Mouse (Mus musculus) T-helper 17 cell (primary cell): ENCODE data around the gene Rbms3.

Source experiments
- in situ Hi-C, 2 experiments: fragments of 300-600 bp; cut with MboI, MseI; formaldehyde crosslinking; loops; 1 replicate in 1 of 2; 2 replicates in 1 of 2; pipeline ENCODE4 v1.15.1; 2025; ENCODE audit warnings: high pct_unique_total_duplicates in 2 of 2

Gene Rbms3

GRCm38 (mm10) chr9:116657141-116657540, 972.6 kb downstream of the Rbms3 start:
- in situ Hi-C loops, result no loop called here

GRCm38 (mm10) chr9:116651414-116651813, 978.3 kb downstream of the Rbms3 start:
- in situ Hi-C loops, result no loop called here

DNA sequence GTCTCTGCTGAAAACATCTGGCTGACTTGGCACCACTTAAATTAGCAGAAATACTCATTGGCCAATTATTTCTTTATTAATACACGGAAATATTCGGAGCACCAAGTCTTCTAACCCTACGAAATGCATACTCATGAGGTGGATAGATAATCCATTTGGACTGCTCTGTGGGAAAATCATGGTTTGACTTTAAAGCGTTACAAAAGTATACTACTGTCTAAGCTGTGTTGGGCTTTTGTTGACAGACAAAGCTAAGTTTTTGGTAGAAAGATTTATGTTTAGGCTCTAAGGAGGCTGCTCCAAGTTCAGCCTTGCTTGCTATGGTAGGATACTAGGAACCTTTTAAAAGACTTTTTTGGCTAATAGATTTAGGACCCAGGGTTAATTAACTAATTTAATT, 979.8 kb downstream of the Rbms3 start:
- in situ Hi-C loops, result loop anchor here (10.0 kb wide), 2 partner anchors 1645 to 1765 kb away; no protein-coding TSS in a partner anchor

- in situ Hi-C loops, result loop anchor here (10.0 kb wide), 2 partner anchors 1644 to 1764 kb away; no protein-coding TSS in a partner anchor
Observed at GRCm38 (mm10) chr9:116649086-116649792, 980.5 kb downstream of the Rbms3 start.

DNA sequence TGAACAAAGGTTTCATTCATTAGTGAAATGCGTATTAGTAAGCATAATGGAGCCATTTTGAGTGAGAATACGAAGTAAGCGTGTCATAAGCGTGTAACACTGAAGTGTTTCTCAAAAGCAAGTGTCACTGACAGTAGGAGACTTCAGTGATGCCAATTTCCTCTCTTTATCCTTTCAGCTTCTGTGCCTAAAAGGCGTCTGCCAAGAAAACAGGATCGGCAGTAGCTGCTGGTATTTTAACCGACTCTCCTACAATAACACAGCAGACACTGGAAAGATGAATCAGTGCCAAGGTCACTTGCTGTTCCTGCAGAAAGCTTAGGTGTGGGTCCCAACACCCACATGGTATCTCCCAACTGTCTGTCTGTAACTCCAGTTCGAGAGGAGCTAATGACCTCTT, 985.1 kb downstream of the Rbms3 start:
- in situ Hi-C loops, result loop anchor here (10.0 kb wide), 2 partner anchors 1640 to 1760 kb away; no protein-coding TSS in a partner anchor

GRCm38 (mm10) chr9:116640302-116640679, 989.4 kb downstream of the Rbms3 start:
- in situ Hi-C loops, result loop anchor here (10.0 kb wide), 2 partner anchors 1635 to 1755 kb away; no protein-coding TSS in a partner anchor

DNA sequence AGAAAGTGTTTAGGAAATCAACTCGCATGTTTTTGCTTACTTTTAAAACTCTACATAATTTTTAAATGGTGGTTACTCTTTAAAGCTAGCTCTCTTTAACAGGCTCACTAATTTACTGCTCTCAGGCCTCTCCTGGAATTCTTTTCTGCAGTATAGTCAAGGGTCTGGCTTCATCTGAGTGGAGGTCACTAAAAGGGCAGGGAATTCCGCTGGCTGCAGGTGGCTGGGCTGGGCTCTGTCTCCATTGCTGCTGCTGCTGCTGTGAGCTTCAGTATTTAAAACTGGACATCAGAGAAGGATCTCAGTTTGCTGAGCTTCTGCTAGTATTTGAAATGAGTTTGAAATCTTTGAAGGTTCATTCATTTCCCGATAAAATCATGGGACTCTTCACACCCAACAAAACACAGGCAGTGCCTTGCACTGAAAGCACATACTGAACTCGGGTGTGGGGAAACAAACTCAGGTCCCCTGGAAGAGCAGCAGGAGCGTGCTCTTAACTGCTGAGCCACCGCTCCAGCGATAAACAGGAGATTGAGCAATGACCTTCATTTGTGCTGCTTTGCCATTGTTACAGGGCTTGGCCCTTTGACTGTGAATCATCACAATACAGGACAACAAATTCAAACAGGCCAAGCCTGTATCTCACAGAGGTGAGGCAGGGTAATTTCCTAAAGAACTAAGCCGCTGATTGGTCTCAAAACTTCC, 990.0 kb downstream of the Rbms3 start:
- in situ Hi-C loops, result loop anchor here (10.0 kb wide), 2 partner anchors 1635 to 1755 kb away; no protein-coding TSS in a partner anchor

- in situ Hi-C loops, result no loop called here
Observed at GRCm38 (mm10) chr9:116633786-116634185, 995.9 kb downstream of the Rbms3 start.

DNA sequence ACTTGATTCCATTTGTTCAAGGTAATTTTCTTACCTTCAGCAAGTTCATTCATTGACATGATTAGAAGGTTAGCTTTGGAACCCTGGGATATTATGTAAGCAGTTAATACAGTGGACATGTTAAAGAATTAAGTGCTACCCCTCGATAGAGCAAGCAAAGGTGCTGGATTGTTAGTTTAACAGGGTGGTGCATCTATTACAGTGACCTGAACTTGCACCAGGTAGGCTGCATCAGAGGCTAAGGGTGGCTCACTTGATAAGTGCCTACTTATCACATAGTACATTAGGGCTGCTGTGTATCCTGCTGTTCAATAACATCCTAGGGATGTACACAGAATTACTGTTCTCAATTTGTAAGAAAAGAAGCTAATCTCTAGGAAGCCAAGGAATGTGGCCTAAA, 996.6 kb downstream of the Rbms3 start:
- in situ Hi-C loops, result no loop called here

DNA sequence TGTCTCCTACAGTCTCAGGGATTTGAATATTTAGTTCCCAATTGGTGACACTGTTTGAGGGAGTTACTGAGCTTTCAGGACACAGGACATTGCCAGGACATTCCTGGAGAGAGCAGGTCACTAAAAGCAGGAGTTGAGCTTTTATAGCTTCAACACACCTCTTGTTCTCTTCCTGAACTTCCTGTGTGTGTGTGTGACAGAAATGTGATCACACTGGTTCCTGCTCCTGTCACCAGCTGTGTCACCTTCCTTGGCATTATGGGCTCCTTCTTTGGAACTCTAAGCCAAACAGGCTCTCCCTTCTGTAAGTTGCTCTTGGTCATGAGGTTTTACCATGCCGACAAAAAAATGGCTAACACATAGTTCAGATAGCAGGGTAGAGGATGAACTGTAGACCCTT, 997.9 kb downstream of the Rbms3 start:
- in situ Hi-C loops, result no loop called here

- in situ Hi-C loops, result no loop called here
Observed at GRCm38 (mm10) chr9:116630805-116631204, 998.9 kb downstream of the Rbms3 start.

DNA sequence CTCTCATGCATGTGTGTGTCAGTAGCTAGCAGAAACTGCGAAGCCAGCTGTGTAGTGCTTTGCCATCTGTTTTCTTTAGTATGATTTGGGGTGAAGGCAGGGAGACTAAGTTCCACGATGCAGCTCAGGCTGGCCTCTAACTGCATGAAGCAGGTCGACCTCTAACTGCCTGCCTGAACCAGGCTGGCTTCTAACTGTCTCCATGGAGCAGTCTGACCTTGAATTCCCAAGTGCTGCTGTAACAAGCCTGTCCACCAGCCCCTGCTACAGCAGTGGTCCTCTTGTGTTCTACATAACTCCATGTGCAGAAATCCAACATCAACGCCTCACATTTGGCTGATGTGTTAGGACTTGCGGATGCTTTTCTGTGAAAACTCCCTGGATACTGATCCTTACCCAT, 1009.3 kb downstream of the Rbms3 start:
- in situ Hi-C loops, result no loop called here

GRCm38 (mm10) chr9:116618886-116619285, 1010.8 kb downstream of the Rbms3 start:
- in situ Hi-C loops, result no loop called here

DNA sequence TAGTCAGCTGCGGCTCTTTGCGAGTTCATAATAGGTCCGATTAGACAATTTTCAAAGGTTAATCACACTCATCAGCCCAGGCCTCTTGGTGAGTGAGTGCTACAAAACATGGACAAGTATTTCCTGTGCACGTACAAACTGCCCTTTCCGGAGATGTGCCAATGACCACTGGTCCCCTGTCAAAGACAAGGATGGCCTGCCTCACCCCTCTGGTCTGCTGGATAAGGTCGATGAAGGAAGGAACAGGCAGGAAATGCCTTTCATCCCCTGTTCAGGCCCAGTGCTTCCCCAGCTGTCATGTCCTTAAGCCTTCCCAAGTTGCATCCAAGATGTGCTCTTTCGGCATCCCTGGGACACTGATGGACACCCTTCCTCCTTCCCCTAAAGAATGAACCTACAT, 1016.4 kb downstream of the Rbms3 start:
- in situ Hi-C loops, result no loop called here

DNA sequence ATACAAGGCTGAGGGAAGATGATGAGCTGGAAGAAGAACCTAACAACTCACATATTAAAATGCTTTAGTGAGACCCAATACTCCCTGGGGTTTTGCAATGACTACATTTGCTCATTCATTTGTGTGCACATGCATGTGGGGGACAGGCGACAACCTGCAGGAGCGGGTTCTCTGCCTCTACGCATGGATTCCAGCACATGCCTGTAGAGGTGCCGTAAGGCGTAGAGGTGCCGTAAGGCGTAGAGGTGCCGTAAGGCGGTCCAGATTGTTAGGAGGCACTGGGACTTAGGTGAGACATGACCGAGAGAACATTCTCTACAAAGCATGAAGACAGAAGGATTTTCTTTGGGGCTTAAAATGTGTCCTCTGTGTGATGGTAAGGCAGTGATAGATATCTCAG, 1033.7 kb downstream of the Rbms3 start:
- in situ Hi-C loops, result no loop called here

DNA sequence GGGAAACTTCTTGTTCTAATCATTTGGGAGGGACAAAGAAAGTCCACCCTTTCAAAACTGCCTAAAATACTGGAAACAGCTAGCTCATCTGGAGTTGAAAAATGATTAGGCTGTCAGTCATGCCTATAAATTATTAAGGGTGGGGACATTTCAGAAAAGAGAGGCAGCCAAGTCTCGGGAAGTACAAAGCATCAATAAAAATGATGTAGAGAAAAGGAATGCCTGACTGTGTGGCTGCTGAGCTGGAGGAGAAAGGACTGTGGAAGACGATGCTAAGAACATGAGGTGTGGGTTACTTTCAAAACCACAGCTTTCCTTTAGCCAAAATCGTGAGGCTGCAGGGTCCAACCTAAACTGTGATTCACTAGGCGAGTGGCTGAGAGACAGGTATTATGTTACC, 1037.2 kb downstream of the Rbms3 start:
- in situ Hi-C loops, result no loop called here

GRCm38 (mm10) chr9:116591071-116591470, 1038.6 kb downstream of the Rbms3 start:
- in situ Hi-C loops, result no loop called here

GRCm38 (mm10) chr9:116569680-116570079, 1060.0 kb downstream of the Rbms3 start:
- in situ Hi-C loops, result no loop called here

- in situ Hi-C loops, result no loop called here
Observed at GRCm38 (mm10) chr9:116566711-116567110, 1063.0 kb downstream of the Rbms3 start.

- in situ Hi-C loops, result loop anchor here in 1 of 2 experiments (10.0 kb wide), 1 partner anchor 503 kb away; no protein-coding TSS in a partner anchor
Observed at GRCm38 (mm10) chr9:116557781-116558180, 1071.9 kb downstream of the Rbms3 start.

DNA sequence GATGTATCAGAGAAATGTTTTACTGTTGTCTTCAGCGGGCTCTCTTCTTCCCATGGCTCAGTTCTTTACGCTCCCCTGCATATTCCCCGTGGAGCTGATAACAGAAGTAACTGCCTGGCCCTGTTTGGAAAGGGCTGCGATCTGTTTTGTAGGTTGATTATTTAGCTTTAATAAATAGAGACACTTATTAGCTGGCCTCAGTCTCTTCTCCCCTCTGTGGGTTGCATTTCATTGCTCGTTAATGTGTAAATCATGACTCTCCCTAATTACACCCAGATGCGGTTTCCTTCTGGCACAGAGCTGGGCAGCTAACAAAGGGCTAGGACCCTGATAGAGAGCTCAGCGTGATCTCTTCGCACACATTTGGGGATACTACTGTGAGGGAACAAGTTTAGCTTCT, 1073.1 kb downstream of the Rbms3 start:
- in situ Hi-C loops, result loop anchor here in 1 of 2 experiments (10.0 kb wide), 1 partner anchor 502 kb away; no protein-coding TSS in a partner anchor

GRCm38 (mm10) chr9:116553181-116553580, 1076.5 kb downstream of the Rbms3 start:
- in situ Hi-C loops, result loop anchor here (5.0 to 10.0 kb wide), 3 partner anchors 126 to 498 kb away; no protein-coding TSS in a partner anchor

DNA sequence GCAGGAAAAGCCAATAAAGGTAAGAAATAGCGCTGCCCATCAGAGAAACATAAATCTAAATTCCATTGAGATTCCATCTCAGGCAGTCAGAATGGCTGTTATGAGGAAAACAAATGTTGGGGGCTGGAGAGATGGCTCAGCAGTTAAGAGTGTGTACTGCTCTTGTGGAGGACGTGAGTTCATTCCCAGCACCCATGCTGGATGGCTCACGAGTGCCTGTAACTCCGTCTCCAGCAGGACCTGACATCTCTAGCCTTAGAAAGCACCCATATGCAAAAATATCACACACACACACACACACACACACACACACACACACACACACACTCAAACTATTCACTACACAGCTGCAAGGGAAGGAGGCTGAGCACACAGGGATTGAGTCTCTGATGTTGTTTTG, 1083.6 kb downstream of the Rbms3 start:
- in situ Hi-C loops, result no loop called here
